Mouse (Mus musculus): Measurements from ENCODE around the gene Glt28d2. TPM values are rescaled to one million over a fixed set of nuclear protein-coding genes. Genes with fewer than 3 reads are reported as not detected.

Glt28d2 gene
- polyA plus RNA-seq, 1 experiment from 2014 or later, result 4.5 TPM

DNA sequence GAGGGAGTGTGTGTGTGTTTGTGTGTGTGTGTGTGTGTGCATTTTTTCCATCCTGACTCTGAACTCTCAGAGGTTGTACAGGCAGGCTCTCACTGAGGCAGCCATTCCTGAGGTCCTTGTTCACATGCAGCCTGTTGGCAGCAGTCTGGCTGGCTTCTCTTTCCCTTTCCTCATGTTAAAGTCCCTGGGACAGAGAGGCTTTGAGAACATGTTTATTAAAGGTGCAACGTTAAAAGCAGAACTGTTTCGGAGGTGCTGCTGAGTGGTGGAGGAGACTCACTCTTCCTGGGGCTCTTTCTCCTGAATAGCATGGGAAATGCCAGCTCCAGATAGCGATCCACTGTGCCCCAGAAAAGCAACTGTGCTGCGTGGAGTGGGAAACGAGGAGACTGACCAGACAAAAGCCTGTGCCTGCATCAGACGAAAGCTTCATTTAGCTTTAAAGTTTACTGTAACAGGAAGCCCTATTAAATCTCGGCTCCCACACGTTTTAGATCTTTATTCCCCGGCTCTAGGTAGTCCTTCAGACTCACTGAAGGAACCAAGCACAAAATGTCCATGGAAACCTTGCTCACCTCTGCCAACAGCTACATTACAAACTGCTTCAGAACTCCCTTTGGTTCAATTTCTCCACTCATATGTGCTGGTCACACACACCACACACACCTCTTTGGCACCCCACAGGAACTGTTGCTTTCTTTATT lies 45.0 kb downstream of the Glt28d2 start:
- H3K36me3 ChIP-seq (ENCODE audit: insufficient read depth, low read length), result no peaks in the 10 kb centered on the region
- no peak for TF ChIP-seq CTCF (IDR thresholded peaks at IDR 0.05; ENCODE audit: low read depth)
- no peak overlapping the region for H3K4me2 ChIP-seq (ENCODE audit: low read length)
- H3K9ac ChIP-seq (ENCODE audit: low read depth, low read length), result no peak overlapping the region
- H3K4me1 ChIP-seq (replicated peaks; ENCODE audit: insufficient read depth, low read length), result 0 out of 2 replicates have a peak, but pooled peaks cover 7% of the 10 kb centered on the region
- DNase-seq (ENCODE audit: low spot score), result peak; percentile 35
- H3K27ac ChIP-seq, result peak overlapping the region; percentile 70
- no peaks in the 10 kb centered on the region for H3K27me3 ChIP-seq (ENCODE audit: insufficient read depth, low read length)
- H3K9me3 ChIP-seq (replicated peaks; ENCODE audit: low read length), result no peaks in the 10 kb centered on the region
- WGBS, result 14% methylated on average over 9 of the region's 9 CpGs
- no peak for ATAC-seq (replicated peaks; ENCODE audit: low FRiP score, low read depth)
- H3K4me3 ChIP-seq (replicated peaks; ENCODE audit: low read depth, low read length), result no peak overlapping the region

DNA sequence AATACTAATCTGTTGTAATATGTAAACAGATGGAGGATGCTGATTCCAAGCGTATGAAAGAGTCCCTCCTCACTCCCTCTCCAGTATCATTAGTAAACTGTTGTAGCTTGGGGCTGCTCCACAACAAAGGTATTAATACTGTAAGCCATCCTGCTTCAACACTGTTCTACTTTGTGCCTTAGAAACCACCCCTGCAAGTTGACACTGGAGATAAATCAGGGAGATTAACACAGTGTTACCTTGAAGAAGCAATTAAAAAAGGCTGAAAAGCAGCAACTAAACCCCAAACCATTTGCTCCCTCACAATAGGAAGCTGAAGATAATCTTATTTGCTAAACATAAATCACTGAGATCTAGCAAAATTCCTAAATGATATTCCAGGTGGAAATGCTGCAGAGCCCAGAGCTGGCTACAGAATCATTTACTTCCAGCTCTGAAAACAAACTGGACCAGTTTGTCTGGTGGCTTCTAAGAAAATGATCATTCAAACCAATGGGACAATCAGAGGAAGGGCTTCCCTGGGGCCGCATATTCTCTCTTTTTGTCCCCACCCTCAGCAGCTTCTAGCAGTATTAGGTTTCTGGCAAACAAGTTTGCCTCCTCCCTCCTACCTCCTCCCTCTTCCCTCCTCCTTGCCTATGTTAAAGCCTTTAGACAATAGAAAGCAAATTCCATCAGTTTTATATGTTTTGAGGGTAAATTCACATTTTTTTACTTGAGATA lies 45.7 kb downstream of the Glt28d2 start:
- no peaks in the 10 kb centered on the region for H3K36me3 ChIP-seq (ENCODE audit: insufficient read depth, low read length)
- no peaks in the 10 kb centered on the region for H3K9me3 ChIP-seq (replicated peaks; ENCODE audit: low read length)
- H3K9ac ChIP-seq (ENCODE audit: low read depth, low read length), result no peak overlapping the region
- no peak overlapping the region for H3K4me2 ChIP-seq (ENCODE audit: low read length)
- peak overlapping the region; percentile 70 for H3K27ac ChIP-seq
- no peaks in the 10 kb centered on the region for H3K27me3 ChIP-seq (ENCODE audit: insufficient read depth, low read length)
- no peak for TF ChIP-seq CTCF (IDR thresholded peaks at IDR 0.05; ENCODE audit: low read depth)
- 0 out of 2 replicates have a peak, but pooled peaks have one; percentile 49 for ATAC-seq (replicated peaks; ENCODE audit: low FRiP score, low read depth)
- H3K4me1 ChIP-seq (replicated peaks; ENCODE audit: insufficient read depth, low read length), result 0 out of 2 replicates have a peak, but pooled peaks cover 7% of the 10 kb centered on the region
- 19% methylated on average over 2 of the region's 2 CpGs for WGBS
- peak; percentile 78 for DNase-seq (ENCODE audit: low spot score)
- H3K4me3 ChIP-seq (replicated peaks; ENCODE audit: low read depth, low read length), result no peak overlapping the region

DNA sequence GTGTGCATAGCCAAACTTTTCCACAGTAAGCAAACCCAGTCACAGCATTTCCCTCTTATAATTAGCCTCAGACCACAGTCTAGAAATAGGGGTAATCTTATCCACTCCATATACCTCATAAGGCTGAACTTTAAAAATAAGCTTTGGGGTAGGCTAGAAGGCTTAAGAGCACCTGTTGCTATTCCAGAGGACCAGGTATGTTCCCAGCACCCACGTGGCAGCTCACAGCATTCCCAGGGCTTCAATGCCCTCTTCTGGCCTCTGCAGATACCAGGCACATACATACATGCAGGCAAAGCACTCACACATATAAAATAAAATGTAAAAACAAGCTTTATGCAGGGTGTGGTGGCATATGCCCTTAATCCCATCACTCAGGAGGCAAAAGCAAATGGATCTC lies 53.7 kb downstream of the Glt28d2 start:
- H3K27me3 ChIP-seq (ENCODE audit: insufficient read depth, low read length), result no peaks in the 10 kb centered on the region

DNA sequence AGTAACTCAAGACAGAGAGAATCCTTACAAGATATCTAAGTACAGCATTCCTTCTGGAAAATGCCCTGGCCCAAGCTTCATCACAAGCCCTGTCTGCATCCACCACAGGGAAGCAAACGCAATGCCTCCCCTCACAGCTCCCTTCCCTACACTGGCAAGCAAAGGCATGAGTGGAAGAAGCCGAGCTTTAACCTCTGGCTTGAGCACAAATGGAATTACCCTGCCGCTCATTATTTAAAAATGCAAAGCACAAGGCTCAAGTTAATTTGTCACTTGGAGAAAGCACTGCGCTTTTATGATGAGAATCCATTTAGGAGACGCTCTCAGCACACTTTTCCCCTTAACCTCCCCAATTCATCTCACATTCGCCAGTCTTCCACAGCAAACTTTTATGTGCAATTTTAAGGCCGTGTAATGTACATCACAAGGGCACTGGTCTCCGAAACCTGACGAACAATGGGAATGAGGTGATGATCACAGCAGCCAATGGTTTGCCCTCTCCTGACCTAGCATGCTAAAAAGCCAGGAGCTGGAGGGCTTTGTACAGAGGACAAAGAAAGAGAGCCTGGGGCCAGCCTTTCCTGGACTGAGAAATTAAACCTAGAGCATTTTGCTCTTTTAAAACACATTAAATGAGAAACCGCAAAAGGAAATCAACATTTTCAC lies 54.7 kb downstream of the Glt28d2 start:
- 49% methylated on average over 10 of the region's 10 CpGs for WGBS
- ATAC-seq (replicated peaks; ENCODE audit: low FRiP score, low read depth), result no peak
- Histone ChIP-seq H3K4me3 (replicated peaks; ENCODE audit: low read depth, low read length) (no peak overlapping the region), H3K27ac (peak overlapping the region; percentile 42; the same call in 1 of the 2 replicates), H3K9ac (ENCODE audit: low read depth, low read length) (no peak overlapping the region), H3K27me3 (ENCODE audit: insufficient read depth, low read length) (no peaks in the 10 kb centered on the region), H3K4me2 (ENCODE audit: low read length) (no peak overlapping the region), H3K9me3 (replicated peaks; ENCODE audit: low read length) (no peaks in the 10 kb centered on the region), H3K4me1 (replicated peaks; ENCODE audit: insufficient read depth, low read length) (0 out of 2 replicates have a peak, but pooled peaks cover 4% of the 10 kb centered on the region), H3K36me3 (ENCODE audit: insufficient read depth, low read length) (no peaks in the 10 kb centered on the region)
- TF ChIP-seq CTCF (IDR thresholded peaks at IDR 0.05; ENCODE audit: low read depth), result no peak
- peak; percentile 26 for DNase-seq (ENCODE audit: low spot score)

More for the DNA sequence above, 53.7 kb downstream of the Glt28d2 start:
- WGBS, result 88% methylated on average over 1 of the region's 1 CpGs
- ATAC-seq (replicated peaks; ENCODE audit: low FRiP score, low read depth), result no peak
- TF ChIP-seq CTCF (IDR thresholded peaks at IDR 0.05; ENCODE audit: low read depth), result no peak
- no peak for DNase-seq (ENCODE audit: low spot score)
- Histone ChIP-seq H3K9ac (ENCODE audit: low read depth, low read length) (no peak overlapping the region), H3K4me1 (replicated peaks; ENCODE audit: insufficient read depth, low read length) (0 out of 2 replicates have a peak, but pooled peaks cover 4% of the 10 kb centered on the region), H3K27ac (0 out of 2 replicates have a peak overlapping the region, but pooled peaks have one; percentile 42), H3K9me3 (replicated peaks; ENCODE audit: low read length) (no peaks in the 10 kb centered on the region), H3K4me2 (ENCODE audit: low read length) (no peak overlapping the region), H3K4me3 (replicated peaks; ENCODE audit: low read depth, low read length) (no peak overlapping the region), H3K36me3 (ENCODE audit: insufficient read depth, low read length) (no peaks in the 10 kb centered on the region)

DNA sequence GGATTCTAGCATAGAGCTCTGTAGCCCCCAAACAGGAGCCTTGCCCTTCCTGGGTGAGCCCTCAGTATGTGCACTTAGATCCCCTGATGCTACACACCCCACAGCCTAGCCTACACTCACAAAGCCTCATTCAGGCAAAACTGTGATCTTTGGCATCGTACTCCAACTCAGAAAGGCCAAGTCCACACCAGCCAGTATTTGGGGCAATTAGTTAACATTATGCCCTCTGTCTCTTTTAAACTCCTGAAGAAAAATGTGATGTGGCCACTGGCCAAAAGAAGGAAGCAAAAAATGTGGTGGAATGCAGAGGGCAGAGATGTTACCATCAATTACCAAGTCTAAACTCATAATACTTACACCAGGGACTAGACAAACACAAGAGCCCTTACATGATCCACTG lies 55.5 kb downstream of the Glt28d2 start:
- Histone ChIP-seq H3K4me2 (ENCODE audit: low read length) (no peak overlapping the region), H3K27me3 (ENCODE audit: insufficient read depth, low read length) (no peaks in the 10 kb centered on the region), H3K36me3 (ENCODE audit: insufficient read depth, low read length) (no peaks in the 10 kb centered on the region), H3K4me3 (replicated peaks; ENCODE audit: low read depth, low read length) (no peak overlapping the region), H3K27ac (0 out of 2 replicates have a peak overlapping the region, but pooled peaks have one; percentile 47), H3K4me1 (replicated peaks; ENCODE audit: insufficient read depth, low read length) (0 out of 2 replicates have a peak, but pooled peaks cover 4% of the 10 kb centered on the region), H3K9ac (ENCODE audit: low read depth, low read length) (no peak overlapping the region), H3K9me3 (replicated peaks; ENCODE audit: low read length) (no peaks in the 10 kb centered on the region)
- DNase-seq (ENCODE audit: low spot score), result peak; percentile 38
- no peak for TF ChIP-seq CTCF (IDR thresholded peaks at IDR 0.05; ENCODE audit: low read depth)
- no peak for ATAC-seq (replicated peaks; ENCODE audit: low FRiP score, low read depth)
- WGBS, result 53% methylated on average over 1 of the region's 1 CpGs

DNA sequence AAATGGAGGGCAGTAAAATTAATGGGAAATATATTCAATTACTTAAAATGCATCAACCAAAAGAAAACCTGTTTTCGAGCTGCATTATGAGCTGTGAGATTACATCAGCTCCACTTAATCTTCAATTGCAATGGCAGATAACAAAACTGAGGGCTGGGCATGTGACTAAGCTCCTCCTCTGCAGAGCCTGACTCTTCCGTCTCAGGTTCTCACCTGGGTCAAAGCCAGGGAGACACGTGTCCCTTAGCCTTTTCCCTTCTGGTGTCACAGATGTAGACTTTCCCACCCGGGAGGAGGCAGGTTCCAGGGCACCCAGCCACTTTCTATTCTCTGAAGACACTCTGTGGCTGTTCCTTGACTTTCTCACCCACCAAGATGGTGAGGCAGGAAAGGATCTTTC lies 58.3 kb downstream of the Glt28d2 start:
- H3K36me3 ChIP-seq (ENCODE audit: insufficient read depth, low read length), result no peaks in the 10 kb centered on the region
- H3K4me3 ChIP-seq (replicated peaks; ENCODE audit: low read depth, low read length), result no peak overlapping the region
- H3K9ac ChIP-seq (ENCODE audit: low read depth, low read length), result no peak overlapping the region
- H3K9me3 ChIP-seq (replicated peaks; ENCODE audit: low read length), result no peaks in the 10 kb centered on the region
- WGBS, result 43% methylated on average over 4 of the region's 4 CpGs
- no peak overlapping the region for H3K4me2 ChIP-seq (ENCODE audit: low read length)
- no peak for TF ChIP-seq CTCF (IDR thresholded peaks at IDR 0.05; ENCODE audit: low read depth)
- H3K4me1 ChIP-seq (replicated peaks; ENCODE audit: insufficient read depth, low read length), result 0 out of 2 replicates have a peak, but pooled peaks cover 4% of the 10 kb centered on the region
- no peak for DNase-seq (ENCODE audit: low spot score)
- H3K27ac ChIP-seq, result peak overlapping the region; percentile 44; the same call in 1 of the 2 replicates
- no peaks in the 10 kb centered on the region for H3K27me3 ChIP-seq (ENCODE audit: insufficient read depth, low read length)
- no peak for ATAC-seq (replicated peaks; ENCODE audit: low FRiP score, low read depth)

Data from kidney, postnatal 0 days (tissue).